Mouse (Mus musculus) cerebellum, adult 2 months (tissue): ENCODE measurements around the gene Hist1h2an. TPM values are rescaled to one million over a fixed set of nuclear protein-coding genes. Genes with fewer than 3 reads are reported as not detected.
"Not testable (repeated sequence)": the region's sequence is repeated elsewhere in the genome, so short reads cannot be mapped to it uniquely, and the experiment has no call there.

ENCODE experiments used
- DNase-seq, 2 experiments: peaks; one replicate each; pipeline ENCODE4 v3.0.0; 2021
- H3K27ac ChIP-seq: fragments of 200-500 bp; 2 replicates; pipeline ENCODE4 v1.5.1; 2012; ENCODE audit warnings: low read length, control low read depth, inconsistent platforms; ENCODE audit not compliant: insufficient read depth
- H3K27me3 ChIP-seq: fragments of 200-500 bp; 2 replicates; pipeline ENCODE4 v1.6.1; 2012; ENCODE audit warnings: inconsistent platforms, mild to moderate bottlenecking, low read length, moderate library complexity; ENCODE audit not compliant: control insufficient read depth, insufficient read depth
- H3K4me1 ChIP-seq: fragments of 200-500 bp; 2 replicates; pipeline ENCODE4 v1.6.1; 2011; ENCODE audit warnings: low read length; ENCODE audit not compliant: control insufficient read depth, insufficient read depth
- H3K4me3 ChIP-seq: fragments of 200-500 bp; replicated peaks from 2 replicates; pipeline ENCODE3; 2011; ENCODE audit warnings: mild to moderate bottlenecking, low read depth, low read length, control low read depth; ENCODE audit not compliant: insufficient read depth
- CTCF ChIP-seq: fragments of 200-500 bp; IDR thresholded peaks from 2 replicates; pipeline ENCODE4 v1.5.1; 2011; ENCODE audit warnings: low read depth, mild to moderate bottlenecking, control low read depth, low read length, moderate library complexity, borderline replicate concordance; ENCODE audit not compliant: insufficient read depth
- POLR2A ChIP-seq: fragments of 200-500 bp; IDR thresholded peaks from 2 replicates; pipeline ENCODE4 v1.6.1; 2011; ENCODE audit warnings: low read length, control low read depth, borderline replicate concordance; ENCODE audit not compliant: insufficient read depth
- WGBS: fragments of 180-500 bp; shearing (Covaris S2); methylation state at CpG from one replicate; pipeline ENCODE4 v1.1.7; 2018; 5-methylcytosine and 5-hydroxymethylcytosine counted together
- polyA plus RNA-seq: library from polyadenylated mRNA; depleted of rRNA; stranded (reverse); fragments of >200 nt; gene quantifications from 2 replicates; pipeline ENCODE4 v1.2.3, GENCODE M21; 2012

Gene Hist1h2an
- polyA plus RNA-seq, 1 experiment: not detected

DNA sequence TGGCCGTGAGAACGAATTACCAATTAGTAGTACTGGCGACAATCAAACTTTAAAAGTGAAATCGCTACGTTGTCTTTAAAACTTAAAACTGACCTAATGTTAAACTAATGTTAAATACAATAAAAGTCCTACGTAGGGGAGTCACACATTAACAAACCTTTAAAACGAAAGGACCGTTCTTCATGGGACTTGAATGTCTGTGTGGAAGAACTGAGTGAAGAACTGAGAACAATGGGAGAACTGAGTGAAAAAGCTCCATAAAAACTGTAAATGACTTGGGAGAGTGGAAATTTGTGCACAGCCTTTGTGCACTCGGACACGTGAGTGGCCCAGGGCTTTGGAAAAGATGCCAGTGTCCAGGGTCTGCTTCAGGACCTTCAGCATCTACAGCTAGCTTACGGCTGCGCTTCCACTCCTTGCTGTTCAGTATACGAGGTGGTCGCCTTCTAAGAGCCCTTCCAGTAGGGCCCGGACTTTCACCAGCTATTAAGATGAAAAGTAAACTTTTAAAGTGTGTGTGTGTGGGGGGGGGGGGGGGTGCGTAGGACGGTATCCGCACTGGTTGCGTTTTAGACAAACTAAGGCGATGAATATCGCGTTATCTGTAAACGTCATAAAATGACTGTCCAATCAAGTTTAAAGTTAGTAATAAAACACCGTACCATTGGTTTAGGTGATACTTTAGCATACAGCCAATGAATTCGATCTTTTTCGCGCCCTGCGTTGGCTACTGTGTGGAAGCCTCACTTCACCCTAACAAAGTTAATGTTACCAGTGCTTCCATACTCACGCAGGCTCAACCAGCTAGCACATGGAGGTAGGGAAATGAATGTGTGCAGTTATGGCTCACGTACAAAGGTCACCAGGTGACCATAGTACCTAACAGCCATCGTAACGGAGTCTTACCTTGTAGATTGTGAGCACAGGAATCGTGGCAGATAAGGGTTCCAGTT is 7.9 kb downstream of the Hist1h2an start:
- Histone ChIP-seq H3K27ac (0 out of 2 replicates have a peak overlapping the region, but pooled peaks have one; percentile 36), H3K4me1 (no peaks in the 10 kb centered on the region; the same call in 1 of the 2 replicates), H3K27me3 (no peaks in the 10 kb centered on the region), H3K4me3 (peak overlapping the region; percentile 86)
- TF ChIP-seq POLR2A: peak; percentile 41; the same call in 1 of the 2 replicates
- TF ChIP-seq CTCF: no peak
- DNase-seq: peak; percentile 67 to 82
- WGBS: 3% methylated on average over 33 of the region's 33 CpGs

GRCm38 (mm10) chr13:21755707-21756106 is 31.3 kb downstream of the Hist1h2an start:
- no peaks in the 10 kb centered on the region for H3K4me1 ChIP-seq
- no peak for TF ChIP-seq CTCF
- no peak for TF ChIP-seq POLR2A
- no peak for DNase-seq
- no peak overlapping the region for H3K27ac ChIP-seq
- 57% methylated on average over 1 of the region's 1 CpGs for WGBS
- H3K27me3 ChIP-seq: no peaks in the 10 kb centered on the region
- H3K4me3 ChIP-seq: no peak overlapping the region

DNA sequence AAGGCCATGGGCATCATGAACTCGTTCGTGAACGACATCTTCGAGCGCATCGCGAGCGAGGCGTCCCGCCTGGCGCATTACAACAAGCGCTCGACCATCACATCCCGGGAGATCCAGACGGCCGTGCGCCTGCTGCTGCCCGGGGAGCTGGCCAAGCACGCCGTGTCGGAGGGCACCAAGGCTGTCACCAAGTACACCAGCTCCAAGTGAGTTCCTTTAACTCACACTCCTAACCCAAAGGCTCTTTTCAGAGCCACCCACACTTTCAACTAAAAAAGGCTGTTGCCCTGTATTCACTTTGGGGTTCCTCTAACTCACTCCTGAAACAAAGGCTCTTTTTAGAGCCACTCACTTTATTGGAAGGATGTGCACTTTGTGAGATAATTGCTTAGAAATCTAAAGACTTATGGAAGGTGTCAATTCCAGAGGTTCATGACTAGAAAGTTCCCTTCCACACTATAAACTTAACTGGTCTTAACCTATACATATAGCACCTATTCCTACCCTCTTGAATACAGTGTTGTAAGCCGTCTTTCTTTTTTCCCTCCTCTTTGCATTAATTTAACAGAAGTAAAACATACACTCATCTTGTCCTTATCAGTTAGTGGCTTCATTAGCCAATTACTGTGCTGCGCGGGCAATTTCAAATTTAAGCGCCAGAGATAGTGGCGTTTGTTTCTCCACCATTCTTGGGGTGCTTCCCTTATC is 32.6 kb downstream of the Hist1h2an start:
- not testable (repeated sequence) for H3K27me3 ChIP-seq, H3K27ac ChIP-seq, H3K4me1 ChIP-seq
- DNase-seq: peak in 1 of 2 experiments; percentile 23
- WGBS: 1% methylated on average over 23 of the region's 26 CpGs
- H3K4me3 ChIP-seq: peak overlapping the region; percentile 26

DNA sequence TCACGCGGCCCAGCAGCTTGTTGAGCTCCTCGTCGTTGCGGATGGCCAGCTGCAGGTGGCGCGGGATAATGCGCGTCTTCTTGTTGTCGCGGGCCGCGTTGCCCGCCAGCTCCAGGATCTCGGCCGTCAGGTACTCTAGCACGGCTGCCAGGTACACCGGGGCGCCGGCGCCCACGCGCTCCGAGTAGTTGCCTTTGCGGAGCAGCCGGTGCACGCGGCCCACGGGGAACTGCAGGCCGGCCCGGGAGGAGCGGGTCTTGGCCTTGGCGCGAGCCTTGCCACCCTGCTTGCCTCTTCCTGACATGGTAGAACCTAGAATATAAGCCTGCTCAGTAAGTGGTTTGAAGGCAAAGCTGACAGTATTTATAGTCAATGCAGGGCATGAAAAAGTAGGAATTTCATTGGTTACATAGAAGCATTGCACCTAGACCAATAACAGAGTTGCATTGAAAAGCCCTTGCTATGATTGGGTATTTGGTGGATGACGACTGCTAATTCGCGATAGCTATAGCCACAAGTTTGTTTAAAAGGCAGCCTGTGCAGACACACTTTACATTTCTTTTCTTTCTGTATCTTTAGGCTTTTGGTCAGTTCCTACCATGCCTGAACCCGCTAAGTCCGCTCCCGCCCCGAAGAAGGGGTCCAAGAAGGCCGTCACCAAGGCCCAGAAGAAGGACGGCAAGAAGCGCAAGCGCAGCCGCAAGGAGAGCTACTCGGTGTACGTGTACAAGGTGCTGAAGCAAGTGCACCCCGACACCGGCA is 33.3 kb downstream of the Hist1h2an start, which contains the start of the genes Hist1h2ak and Hist1h2bn:
Gene Hist1h2ak, minus strand, starts transcription at position 304 of the 762 bp plus-strand sequence.
Gene Hist1h2bn, plus strand, starts transcription at position 600 of the 762 bp plus-strand sequence.
- Histone ChIP-seq H3K27ac (peak within 1 kb of the TSS; percentile 57), H3K4me3 (peak within 1 kb of the TSS; percentile 86)
- DNase-seq: peak; percentile 76 to 91
- TF ChIP-seq POLR2A: 0 out of 2 replicates have a peak, but pooled peaks have one; percentile 39
- not testable (repeated sequence) for H3K4me1 ChIP-seq, H3K27me3 ChIP-seq
- WGBS: under 1% methylated on average over 47 of the region's 50 CpGs

DNA sequence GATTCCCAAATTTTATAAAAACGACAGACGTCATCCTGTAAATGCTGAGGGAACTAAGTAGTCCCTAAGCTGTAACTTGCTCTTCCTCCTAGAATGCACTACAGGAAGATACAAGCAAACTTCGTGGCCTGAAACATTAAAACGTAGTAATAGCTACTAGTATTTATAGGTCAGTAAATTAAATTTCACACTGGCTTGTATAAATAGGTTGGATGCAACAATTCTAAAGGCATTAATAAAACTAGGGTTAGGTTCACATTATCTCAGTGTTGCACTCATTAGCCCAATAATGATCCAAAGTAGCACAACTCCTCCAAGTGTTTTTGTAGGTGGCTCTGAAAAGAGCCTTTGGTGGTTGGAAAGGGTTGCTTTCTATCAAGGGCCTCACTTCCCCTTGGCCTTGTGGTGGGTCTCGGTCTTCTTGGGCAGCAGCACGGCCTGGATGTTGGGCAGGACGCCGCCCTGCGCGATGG is 33.9 kb downstream of the Hist1h2an start:
- 4% methylated on average over 10 of the region's 10 CpGs for WGBS
- no peaks in the 10 kb centered on the region for H3K27me3 ChIP-seq
- TF ChIP-seq CTCF: no peak
- no peak for TF ChIP-seq POLR2A
- DNase-seq: no peak
- H3K27ac ChIP-seq: peak overlapping the region; percentile 57
- H3K4me1 ChIP-seq: no peaks in the 10 kb centered on the region
- peak overlapping the region; percentile 47 for H3K4me3 ChIP-seq

DNA sequence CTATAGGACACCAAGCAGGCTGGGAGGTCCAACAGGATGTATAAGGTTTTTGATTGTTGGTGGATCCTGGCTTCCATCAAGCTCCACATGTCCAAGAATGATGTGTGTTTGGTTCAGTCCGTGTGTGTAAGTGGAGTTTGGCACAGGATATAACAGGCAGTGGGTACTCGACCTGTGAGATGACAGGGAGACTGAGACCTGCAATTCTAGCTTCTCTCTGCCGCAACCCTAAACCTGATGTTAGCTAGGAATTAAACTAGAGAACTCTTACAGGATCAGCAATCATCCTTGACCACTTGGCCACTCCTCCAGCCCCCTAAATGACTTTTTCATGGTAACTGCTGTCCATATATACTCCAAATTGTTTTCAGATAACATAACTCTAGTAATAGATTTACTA is 34.7 kb downstream of the Hist1h2an start:
- no peak overlapping the region for H3K27ac ChIP-seq
- TF ChIP-seq POLR2A (no peak), CTCF (no peak)
- H3K27me3 ChIP-seq: no peaks in the 10 kb centered on the region
- H3K4me1 ChIP-seq: no peaks in the 10 kb centered on the region
- H3K4me3 ChIP-seq: no peak overlapping the region
- DNase-seq: no peak
- WGBS: 30% methylated on average over 3 of the region's 3 CpGs

DNA sequence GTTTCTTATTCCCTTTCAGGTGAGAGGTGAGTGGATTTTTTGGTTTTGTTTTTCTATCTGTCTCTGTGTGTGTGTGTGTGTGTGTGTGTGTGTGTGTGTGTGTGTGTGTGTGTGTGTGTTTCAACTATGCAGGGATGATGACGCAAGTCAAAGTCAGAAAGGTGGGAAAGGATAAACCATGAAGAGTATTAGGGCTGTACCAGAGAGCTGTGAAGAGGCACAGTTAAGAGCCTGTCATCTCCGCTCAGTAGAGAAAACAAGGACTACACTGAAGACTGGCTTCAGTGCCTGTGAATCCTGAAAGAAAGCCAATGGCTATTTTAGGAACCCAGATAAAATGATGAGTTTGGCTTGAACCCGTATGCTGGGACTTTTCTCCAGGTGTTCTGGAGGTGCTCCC is 35.2 kb downstream of the Hist1h2an start:
- TF ChIP-seq CTCF: no peak
- no peak overlapping the region for H3K27ac ChIP-seq
- no peak overlapping the region for H3K4me3 ChIP-seq
- H3K4me1 ChIP-seq: no peaks in the 10 kb centered on the region
- H3K27me3 ChIP-seq: no peaks in the 10 kb centered on the region
- DNase-seq: no peak
- WGBS: 50% methylated on average over 3 of the region's 3 CpGs
